Mouse (Mus musculus) ES-E14 (cell line): ENCODE results near the gene Eef1a2.

Experiments used
- CHD2 ChIP-seq: IDR thresholded peaks from 2 replicates; pipeline ENCODE4 v1.6.1; 2014; ENCODE audit warnings: mild to moderate bottlenecking, low read depth, low read length, inconsistent platforms
- HCFC1 ChIP-seq: IDR thresholded peaks from 2 replicates; pipeline ENCODE4 v1.6.1; 2012; ENCODE audit warnings: low read length, inconsistent platforms, borderline replicate concordance; ENCODE audit not compliant: insufficient read depth
- MAFK ChIP-seq: IDR thresholded peaks from 2 replicates; pipeline ENCODE4 v1.6.1; 2014; ENCODE audit warnings: mild to moderate bottlenecking, low read depth, low read length, inconsistent platforms; ENCODE audit not compliant: insufficient read depth
- ZC3H11A ChIP-seq: IDR thresholded peaks from 2 replicates; pipeline ENCODE4 v1.6.1; 2012; ENCODE audit warnings: low read depth, mild to moderate bottlenecking, inconsistent platforms, low read length, borderline replicate concordance
- ZNF384 ChIP-seq: IDR thresholded peaks from 2 replicates; pipeline ENCODE4 v1.6.1; 2012; ENCODE audit warnings: low read depth, low read length, inconsistent platforms

DNA sequence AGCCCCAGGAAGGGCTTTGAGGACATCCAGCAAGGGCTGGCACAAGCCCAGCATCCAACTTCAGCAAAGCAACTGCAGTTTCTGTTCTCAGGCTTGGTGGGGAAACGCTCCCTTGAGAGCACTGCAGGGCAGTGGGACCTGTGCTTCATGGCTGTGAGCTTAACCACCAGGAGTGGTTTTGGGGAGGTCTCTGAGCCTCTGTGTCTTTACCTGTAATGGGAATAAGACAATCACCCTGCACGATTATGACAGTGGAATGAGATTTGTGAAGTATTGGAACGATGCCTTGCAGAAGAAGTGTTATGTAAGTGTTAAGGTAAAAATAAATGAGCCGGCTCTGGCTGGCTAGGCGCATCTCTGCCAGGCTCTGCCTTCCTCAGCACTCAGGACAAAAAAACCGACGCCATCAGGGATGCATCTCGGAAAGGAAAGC lies 14.1 kb downstream of the Eef1a2 start:
- TF ChIP-seq HCFC1 (no peak), CHD2 (no peak), ZC3H11A (no peak), ZNF384 (no peak), MAFK (no peak)
